Mouse (Mus musculus) forebrain, embryonic 11.5 days (tissue): ENCODE measurements at regions not wholly inside any gene's neighbourhood (a gene's known extent, or its start where the extent isn't known, plus 50 kb on each side); places are given as distances from the start of the nearest gene placed in this dataset.

Source experiments
- ATAC-seq: fragments of 200-750 bp; cut with Nextera tagmentation; replicated peaks from 2 replicates; pipeline ENCODE4 v1.8.0; 2017; ENCODE audit warnings: moderate TSS enrichment; ENCODE audit not compliant: low FRiP score
- DNase-seq: peaks from one replicate; pipeline ENCODE4 v3.0.0-alpha.2; 2017; ENCODE audit warnings: low spot score
- H3K27ac ChIP-seq: fragments of 300-500 bp; sonication (generic); 2 replicates; pipeline ENCODE4 v1.5.1; 2014; ENCODE audit warnings: low read depth, low read length
- H3K27me3 ChIP-seq: fragments of 300-500 bp; sonication (generic); 2 replicates; pipeline ENCODE4 v1.6.1; 2014; ENCODE audit warnings: mild to moderate bottlenecking, low read length, mixed read lengths; ENCODE audit not compliant: control insufficient read depth, insufficient read depth
- H3K36me3 ChIP-seq: fragments of 300-500 bp; sonication (generic); 2 replicates; pipeline ENCODE4 v1.6.1; 2014; ENCODE audit warnings: mild to moderate bottlenecking, low read length, moderate library complexity, mixed read lengths; ENCODE audit not compliant: control insufficient read depth, insufficient read depth
- H3K4me1 ChIP-seq: fragments of 300-500 bp; sonication (generic); replicated peaks from 2 replicates; pipeline ENCODE4 v1.6.1; 2014; ENCODE audit warnings: low read length, mixed read lengths; ENCODE audit not compliant: control insufficient read depth, insufficient read depth
- H3K4me2 ChIP-seq: fragments of 300-500 bp; sonication (generic); 2 replicates; pipeline ENCODE4 v1.6.1; 2014; ENCODE audit warnings: low read depth, mild to moderate bottlenecking, low read length, moderate library complexity, mixed read lengths; ENCODE audit not compliant: severe bottlenecking
- H3K4me3 ChIP-seq: fragments of 300-500 bp; sonication (generic); 2 replicates; pipeline ENCODE4 v1.5.1; 2014; ENCODE audit warnings: low read depth, low read length
- H3K9ac ChIP-seq: fragments of 300-500 bp; sonication (generic); 2 replicates; pipeline ENCODE4 v1.6.1; 2014; ENCODE audit warnings: low read length
- H3K9me3 ChIP-seq: fragments of 300-500 bp; sonication (generic); 2 replicates; pipeline ENCODE4 v1.6.1; 2016; ENCODE audit warnings: low read length, mixed read lengths; ENCODE audit not compliant: control insufficient read depth
- WGBS: fragments of 180-500 bp; shearing (Covaris S2); extraction: QIAGEN DNeasy Blood & Tissue Kit; methylation state at CpG from one replicate; pipeline ENCODE4 v1.1.7; 2014; 5-methylcytosine and 5-hydroxymethylcytosine counted together

DNA sequence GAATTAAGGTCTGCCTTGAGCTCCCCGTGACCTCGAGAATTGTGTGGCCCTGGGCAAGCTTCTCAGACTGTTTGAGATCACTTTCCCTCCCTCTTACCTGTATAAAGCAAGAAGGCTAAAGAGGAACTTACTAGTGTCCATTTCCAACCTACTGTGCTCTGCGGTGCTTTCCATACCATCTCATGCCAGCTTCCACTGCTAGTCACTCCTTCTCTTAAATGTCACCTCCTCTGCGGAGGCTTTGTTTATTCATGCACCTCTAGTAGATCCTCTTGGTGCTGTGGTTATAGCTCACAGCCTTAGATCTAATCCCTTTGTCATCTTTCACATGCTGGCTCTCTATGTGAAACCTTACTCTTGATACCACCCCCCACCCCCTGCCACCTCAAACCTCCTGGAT is 2310.3 kb upstream of the Lrrc6 start:
- DNase-seq (no peak), ATAC-seq (no peak)
- whole genome bisulfite sequencing, result 87% methylated on average over 4 of the region's 4 CpGs
- Histone ChIP-seq H3K9me3 (no peaks in the 10 kb centered on the region), H3K4me2 (no peak overlapping the region), H3K9ac (no peak overlapping the region), H3K4me3 (no peak overlapping the region), H3K27ac (no peak overlapping the region), H3K36me3 (no peaks in the 10 kb centered on the region), H3K27me3 (no peaks in the 10 kb centered on the region), H3K4me1 (no peaks in the 10 kb centered on the region)

- ATAC-seq (no peak), DNase-seq (no peak)
- Histone ChIP-seq H3K4me3 (no peak overlapping the region), H3K4me1 (no peaks in the 10 kb centered on the region), H3K4me2 (no peak overlapping the region), H3K36me3 (no peaks in the 10 kb centered on the region), H3K27ac (no peak overlapping the region), H3K9me3 (no peaks in the 10 kb centered on the region), H3K27me3 (no peaks in the 10 kb centered on the region), H3K9ac (no peak overlapping the region)
- 82% methylated on average over 6 of the region's 6 CpGs for WGBS
Observed at GRCm38 (mm10) chr15:68810593-68810992, 2309.9 kb upstream of the Lrrc6 start.

DNA sequence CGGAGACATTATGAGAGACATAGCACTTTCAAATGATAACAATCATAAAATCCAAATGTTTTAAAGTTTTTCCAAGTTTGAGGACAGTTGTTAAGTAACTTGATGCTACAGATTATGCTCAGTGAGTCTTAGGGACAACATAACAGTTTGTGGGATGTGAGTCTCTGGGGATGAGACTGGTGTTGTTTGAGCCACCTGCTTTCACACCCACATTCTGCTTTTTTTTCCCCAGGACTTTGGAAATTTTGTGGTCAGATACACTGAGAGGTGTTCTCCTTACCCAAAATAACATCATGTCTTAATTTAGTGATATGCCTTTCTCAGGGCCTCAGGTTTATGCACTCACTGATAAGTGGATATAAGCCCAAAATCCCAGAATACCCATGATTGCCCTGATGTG is 2307.5 kb upstream of the Lrrc6 start:
- Histone ChIP-seq H3K27me3 (no peaks in the 10 kb centered on the region), H3K4me3 (no peak overlapping the region), H3K4me2 (no peak overlapping the region), H3K4me1 (no peaks in the 10 kb centered on the region), H3K36me3 (no peaks in the 10 kb centered on the region), H3K9me3 (no peaks in the 10 kb centered on the region), H3K9ac (no peak overlapping the region), H3K27ac (no peak overlapping the region)
- DNase-seq (no peak), ATAC-seq (no peak)
- 87% methylated on average over 1 of the region's 1 CpGs for WGBS

DNA sequence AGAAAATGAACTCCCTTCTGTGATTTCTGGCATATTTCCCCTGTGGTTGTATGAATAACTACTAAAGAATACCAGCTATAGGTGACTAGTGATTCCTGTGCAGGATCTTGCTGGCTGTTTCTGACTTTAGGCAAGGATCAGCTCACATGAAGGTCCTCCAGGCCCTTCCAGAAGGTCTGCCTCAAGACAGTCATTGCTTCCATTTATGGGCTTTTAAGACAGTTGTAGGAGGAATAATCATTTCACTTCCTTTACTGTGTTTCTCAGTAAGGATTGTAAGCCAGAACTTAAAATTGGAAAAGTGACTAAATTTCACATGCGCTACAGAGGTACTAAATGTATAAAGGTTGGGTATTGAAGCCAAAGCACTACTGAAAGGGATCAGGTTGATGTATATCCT is 2303.5 kb upstream of the Lrrc6 start:
- H3K36me3 ChIP-seq, result no peaks in the 10 kb centered on the region
- ATAC-seq (no peak), DNase-seq (no peak)
- H3K4me2 ChIP-seq, result no peak overlapping the region
- H3K9ac ChIP-seq, result no peak overlapping the region
- 96% methylated on average over 1 of the region's 1 CpGs for WGBS
- H3K27me3 ChIP-seq, result no peaks in the 10 kb centered on the region
- H3K4me1 ChIP-seq, result no peaks in the 10 kb centered on the region
- no peak overlapping the region for H3K4me3 ChIP-seq
- no peaks in the 10 kb centered on the region for H3K9me3 ChIP-seq
- H3K27ac ChIP-seq, result no peak overlapping the region

DNA sequence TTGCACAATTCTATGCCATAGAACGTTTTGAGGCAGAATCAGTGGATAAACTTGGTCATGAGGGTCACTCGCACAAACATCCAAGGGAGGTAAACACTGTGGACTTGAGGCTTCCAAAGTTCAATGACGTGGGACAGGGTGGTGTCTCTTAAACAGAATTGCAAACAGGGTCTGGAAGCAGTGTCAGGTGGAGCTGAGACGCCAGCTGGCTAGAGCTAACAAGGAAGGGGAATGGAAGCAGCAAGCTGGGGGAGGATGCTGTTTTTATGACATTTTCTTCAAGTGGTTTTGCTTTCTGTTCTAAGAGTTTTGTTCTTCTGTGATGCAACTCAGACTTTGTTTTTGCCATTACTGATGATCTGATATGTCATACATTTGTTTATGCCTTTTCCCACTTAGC is 2301.1 kb upstream of the Lrrc6 start:
- no peak overlapping the region for H3K4me2 ChIP-seq
- no peaks in the 10 kb centered on the region for H3K36me3 ChIP-seq
- no peak overlapping the region for H3K4me3 ChIP-seq
- no peaks in the 10 kb centered on the region for H3K4me1 ChIP-seq
- ATAC-seq (no peak), DNase-seq (no peak)
- 81% methylated on average over 4 of the region's 4 CpGs for WGBS
- H3K27me3 ChIP-seq, result no peaks in the 10 kb centered on the region
- no peaks in the 10 kb centered on the region for H3K9me3 ChIP-seq
- H3K27ac ChIP-seq, result no peak overlapping the region
- no peak overlapping the region for H3K9ac ChIP-seq

DNA sequence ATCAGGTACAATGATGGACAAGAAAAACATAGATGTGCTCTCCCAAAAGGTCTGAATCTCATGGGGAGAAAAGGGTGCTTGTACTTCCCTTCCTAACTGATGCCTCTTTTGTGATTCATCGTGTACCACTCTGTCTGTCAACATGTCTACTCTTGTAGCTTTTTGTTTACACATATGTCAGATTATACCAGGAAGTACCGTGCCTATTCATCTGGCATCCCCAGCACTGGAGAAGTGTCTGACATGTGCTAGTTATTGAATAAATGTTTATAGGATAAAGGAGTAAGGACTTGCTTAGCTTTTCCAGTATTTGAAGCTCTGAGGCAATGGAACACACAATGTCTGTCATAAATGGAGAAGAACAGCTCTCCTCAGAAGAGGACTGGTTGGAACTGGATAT is 2296.7 kb upstream of the Lrrc6 start:
- no peak for ATAC-seq
- Histone ChIP-seq H3K27me3 (no peaks in the 10 kb centered on the region), H3K4me3 (no peak overlapping the region), H3K4me1 (no peaks in the 10 kb centered on the region), H3K4me2 (no peak overlapping the region), H3K9ac (no peak overlapping the region), H3K27ac (no peak overlapping the region), H3K9me3 (no peaks in the 10 kb centered on the region), H3K36me3 (no peaks in the 10 kb centered on the region)
- no peak for DNase-seq
- 81% methylated on average over 2 of the region's 2 CpGs for WGBS

- H3K36me3 ChIP-seq, result no peaks in the 10 kb centered on the region
- ATAC-seq (no peak), DNase-seq (no peak)
- H3K9me3 ChIP-seq, result no peaks in the 10 kb centered on the region
- no peaks in the 10 kb centered on the region for H3K27me3 ChIP-seq
- H3K4me3 ChIP-seq, result no peak overlapping the region
- no peak overlapping the region for H3K4me2 ChIP-seq
- WGBS, result 63% methylated on average over 4 of the region's 4 CpGs
- no peak overlapping the region for H3K27ac ChIP-seq
- no peaks in the 10 kb centered on the region for H3K4me1 ChIP-seq
- no peak overlapping the region for H3K9ac ChIP-seq
Observed at GRCm38 (mm10) chr15:68795239-68795960, 2294.7 kb upstream of the Lrrc6 start.

DNA sequence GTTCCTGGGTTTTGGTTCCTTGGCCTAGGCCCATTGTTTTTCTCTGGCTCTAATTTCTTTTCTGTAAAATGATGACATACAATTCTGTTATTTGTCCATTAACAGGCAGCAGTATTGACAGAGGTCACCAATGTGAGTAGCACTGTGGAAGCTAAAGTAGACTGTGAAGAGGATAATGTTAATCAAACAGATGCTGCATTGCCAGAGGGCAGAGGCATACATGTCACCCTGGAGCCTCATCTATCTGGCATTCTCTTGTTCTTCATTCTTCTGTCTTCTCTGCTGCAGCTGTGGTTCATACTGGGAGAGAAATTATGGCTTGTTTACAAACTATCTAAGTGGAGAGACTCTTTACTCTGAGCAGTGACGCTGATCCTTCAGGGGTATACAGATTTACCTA is 2259.2 kb upstream of the Lrrc6 start:
- WGBS, result 66% methylated on average over 1 of the region's 1 CpGs
- Histone ChIP-seq H3K36me3 (no peaks in the 10 kb centered on the region), H3K27me3 (no peaks in the 10 kb centered on the region), H3K9me3 (no peaks in the 10 kb centered on the region), H3K4me3 (no peak overlapping the region), H3K4me2 (no peak overlapping the region), H3K9ac (no peak overlapping the region), H3K27ac (no peak overlapping the region), H3K4me1 (no peaks in the 10 kb centered on the region)
- DNase-seq, result no peak
- no peak for ATAC-seq

- no peak overlapping the region for H3K4me3 ChIP-seq
- H3K27me3 ChIP-seq, result no peaks in the 10 kb centered on the region
- H3K36me3 ChIP-seq, result no peaks in the 10 kb centered on the region
- H3K4me2 ChIP-seq, result no peak overlapping the region
- ATAC-seq (no peak), DNase-seq (no peak)
- H3K27ac ChIP-seq, result no peak overlapping the region
- no peaks in the 10 kb centered on the region for H3K4me1 ChIP-seq
- no peak overlapping the region for H3K9ac ChIP-seq
- H3K9me3 ChIP-seq, result no peaks in the 10 kb centered on the region
- 85% methylated on average over 1 of the region's 1 CpGs for WGBS
Observed at GRCm38 (mm10) chr15:68755255-68755654, 2254.5 kb upstream of the Lrrc6 start.
